Mouse (Mus musculus) liver, embryonic 15.5 days (tissue): ENCODE results near the gene Fgr. TPM values are rescaled to one million over a fixed set of nuclear protein-coding genes. Genes with fewer than 3 reads are reported as not detected.

Experiments
- ATAC-seq: fragments of 200-750 bp; cut with Nextera tagmentation; 2 replicates; pipeline ENCODE4 v1.8.0; 2017; ENCODE audit warnings: moderate number of reproducible peaks, mild to moderate bottlenecking, moderate library complexity; ENCODE audit not compliant: insufficient read depth
- H3K27ac ChIP-seq: fragments of 300-500 bp; sonication (generic); replicated peaks from 2 replicates; pipeline ENCODE4 v1.5.1; 2015; ENCODE audit warnings: mild to moderate bottlenecking, inconsistent platforms
- H3K27me3 ChIP-seq: fragments of 300-500 bp; sonication (generic); 2 replicates; pipeline ENCODE4 v1.6.1; 2015; ENCODE audit warnings: mild to moderate bottlenecking, inconsistent platforms
- H3K36me3 ChIP-seq: fragments of 300-500 bp; sonication (generic); replicated peaks from 2 replicates; pipeline ENCODE4 v1.6.1; 2015; ENCODE audit warnings: moderate library complexity, mild to moderate bottlenecking, inconsistent platforms
- H3K4me1 ChIP-seq: fragments of 300-500 bp; sonication (generic); replicated peaks from 2 replicates; pipeline ENCODE4 v1.6.1; 2015; ENCODE audit warnings: inconsistent platforms
- H3K4me2 ChIP-seq: fragments of 300-500 bp; sonication (generic); 2 replicates; pipeline ENCODE4 v1.6.1; 2015; ENCODE audit warnings: moderate library complexity, mild to moderate bottlenecking, inconsistent platforms
- H3K4me3 ChIP-seq: fragments of 300-500 bp; sonication (generic); replicated peaks from 2 replicates; pipeline ENCODE4 v1.5.1; 2015; ENCODE audit warnings: mild to moderate bottlenecking, inconsistent platforms
- H3K9ac ChIP-seq: fragments of 300-500 bp; sonication (generic); 2 replicates; pipeline ENCODE4 v1.6.1; 2015; ENCODE audit warnings: moderate library complexity, mild to moderate bottlenecking, inconsistent platforms
- H3K9me3 ChIP-seq: fragments of 300-500 bp; sonication (generic); replicated peaks from 2 replicates; pipeline ENCODE4 v1.6.1; 2016; ENCODE audit warnings: inconsistent platforms
- WGBS: fragments of 180-500 bp; shearing (Covaris S2); methylation state at CpG from one replicate; pipeline ENCODE4 v1.1.7; 2015; ENCODE audit warnings: mixed read lengths; ENCODE audit not compliant: insufficient replicate concordance; 5-methylcytosine and 5-hydroxymethylcytosine counted together
- polyA plus RNA-seq: library from polyadenylated mRNA; unstranded; fragments of >200 nt; fragmentation: Nextera tagmentation; extraction: Ambion mirVana; gene quantifications from 2 replicates; pipeline ENCODE4 v1.2.1, GENCODE M21; 2015

Fgr gene
- polyA plus RNA-seq, 1 experiment from 2014 or later = 2.8 TPM

DNA sequence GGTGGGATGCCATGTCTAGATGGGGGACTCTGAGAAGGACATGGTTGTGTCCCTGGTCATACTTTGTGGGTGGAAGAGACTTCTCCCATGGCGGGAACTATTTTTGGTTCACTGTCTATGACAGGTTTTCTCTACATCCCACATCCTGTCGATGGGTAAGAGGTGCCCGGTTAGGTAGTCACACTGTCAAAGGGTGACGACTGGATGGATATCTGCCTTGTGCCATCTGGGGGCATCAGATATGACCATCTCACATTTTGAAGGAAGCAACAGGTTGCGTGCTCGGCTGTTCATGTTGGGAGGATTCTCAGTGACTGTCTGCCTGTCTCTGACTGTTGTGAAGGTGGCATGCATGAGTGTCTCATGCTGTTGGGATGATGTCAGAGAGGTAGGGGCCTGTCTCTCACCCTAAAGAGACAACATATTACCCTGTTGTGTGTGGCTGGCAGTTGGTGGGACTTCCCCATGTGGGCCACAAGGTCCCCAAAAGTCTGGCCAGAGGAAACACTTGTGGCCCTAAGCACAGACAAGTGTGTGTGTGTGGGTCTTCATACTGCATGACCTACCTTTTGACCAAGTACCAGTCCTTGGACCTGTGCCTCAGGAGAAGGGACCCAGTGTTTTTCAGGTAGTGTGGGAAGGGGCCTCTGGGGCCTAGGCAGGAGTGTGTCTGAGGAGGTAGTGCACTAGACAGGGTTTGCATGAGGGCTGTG is 77.1 kb downstream of the Fgr start:
- no peaks in the 10 kb centered on the region for H3K27me3 ChIP-seq
- H3K36me3 ChIP-seq = no peaks in the 10 kb centered on the region
- no peak overlapping the region for H3K4me3 ChIP-seq
- no peaks in the 10 kb centered on the region for H3K9me3 ChIP-seq
- no peak overlapping the region for H3K4me2 ChIP-seq
- H3K9ac ChIP-seq = no peak overlapping the region
- whole genome bisulfite sequencing = 44% methylated on average over 6 of the region's 6 CpGs
- no peak for ATAC-seq
- H3K27ac ChIP-seq = no peak overlapping the region
- H3K4me1 ChIP-seq = peaks cover 52% of the 10 kb centered on the region

DNA sequence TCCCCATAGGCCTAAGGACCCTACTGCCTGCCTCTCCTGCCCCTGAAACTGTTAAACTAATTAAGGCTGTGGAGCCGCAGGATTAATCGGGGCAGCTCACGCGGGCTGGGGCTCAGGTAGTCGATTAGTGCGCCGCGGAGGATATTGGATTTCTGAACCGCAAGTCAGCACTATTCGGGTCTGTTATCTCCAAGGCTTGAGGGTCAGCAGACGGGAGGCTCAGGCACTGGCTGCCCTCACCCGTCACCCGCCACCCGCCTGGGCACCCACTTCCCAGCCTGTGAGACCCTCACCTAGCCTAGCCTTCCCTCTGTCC is 77.6 kb downstream of the Fgr start:
- 51% methylated on average over 14 of the region's 14 CpGs for WGBS
- Histone ChIP-seq H3K4me3 (no peak overlapping the region), H3K9ac (no peak overlapping the region), H3K27me3 (no peaks in the 10 kb centered on the region), H3K36me3 (no peaks in the 10 kb centered on the region), H3K4me2 (no peak overlapping the region), H3K9me3 (no peaks in the 10 kb centered on the region), H3K4me1 (peaks cover 54% of the 10 kb centered on the region), H3K27ac (no peak overlapping the region)
- no peak for ATAC-seq

Other genes with a start within 250 kb of the Fgr start
- 2.9 and 3.0 TPM in 2 replicates for gene Xkr8, start 241.5 kb upstream of the Fgr start, polyA plus RNA-seq
- gene Smpdl3b, start 216.8 kb upstream of the Fgr start, polyA plus RNA-seq = 1.0 and 1.1 TPM in 2 replicates
- 78.2 and 81.3 TPM in 2 replicates for gene Rpa2, start 205.8 kb upstream of the Fgr start, polyA plus RNA-seq
- gene Themis2, start 177.7 kb upstream of the Fgr start, polyA plus RNA-seq = 2.8 and 3.4 TPM in 2 replicates
- 22.3 and 22.5 TPM in 2 replicates for gene Ppp1r8, start 130.9 kb upstream of the Fgr start, polyA plus RNA-seq
- gene Stx12, start 89.6 kb upstream of the Fgr start, polyA plus RNA-seq = 14.8 and 15.9 TPM in 2 replicates
- gene Fam76a, start 51.5 kb upstream of the Fgr start, polyA plus RNA-seq = 27.6 and 28.5 TPM in 2 replicates
- 1.1 and 1.3 TPM in 2 replicates for gene Ahdc1, start 37.2 kb downstream of the Fgr start, polyA plus RNA-seq
- gene Wasf2, start 156.4 kb downstream of the Fgr start, polyA plus RNA-seq = 44.0 and 52.0 TPM in 2 replicates
- not detected in 2 replicates for gene Cd164l2, start 238.0 kb downstream of the Fgr start, polyA plus RNA-seq
- gene Gpr3, start 238.4 kb downstream of the Fgr start, polyA plus RNA-seq = not detected in 2 replicates